Mouse (Mus musculus): ENCODE results near the gene Cd164l2.

DNA sequence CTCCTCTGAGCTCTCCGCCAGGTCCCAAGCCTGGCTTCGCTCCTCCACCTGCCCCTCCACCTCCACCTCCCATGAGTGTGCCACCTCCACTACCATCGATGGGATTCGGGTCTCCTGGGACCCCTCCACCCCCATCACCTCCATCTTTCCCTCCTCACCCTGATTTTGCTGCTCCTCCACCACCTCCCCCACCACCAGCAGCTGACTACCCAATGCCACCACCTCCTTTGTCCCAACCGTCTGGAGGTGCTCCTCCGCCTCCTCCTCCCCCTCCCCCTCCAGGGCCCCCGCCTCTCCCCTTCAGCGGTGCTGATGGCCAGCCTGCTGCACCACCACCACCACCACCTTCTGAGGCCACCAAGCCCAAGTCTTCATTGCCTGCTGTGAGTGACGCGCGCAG is 17.4 kb upstream of the Cd164l2 start:
- TF ChIP-seq CTCF (IDR thresholded peaks at IDR 0.05; ENCODE audit: borderline replicate concordance, extremely low read depth, insufficient read depth, insufficient read length) (no peak), POLR2A (IDR thresholded peaks at IDR 0.05; ENCODE audit: borderline replicate concordance, extremely low read depth, insufficient read depth, insufficient read length, poor library complexity, severe bottlenecking) (no peak)
